Mouse (Mus musculus): ENCODE data around the gene Comtd1.

Comtd1 gene

GRCm38 (mm10) chr14:21848166-21849154 lies at the start of gene Comtd1:
Gene Comtd1 (minus strand): TSS chr14:21848977.
- peak; percentile 97 for DNase-seq

GRCm38 (mm10) chr14:21892341-21892659 lies 43.5 kb upstream of the Comtd1 start:
- no peak for DNase-seq

GRCm38 (mm10) chr14:21891581-21892340 lies 43.0 kb upstream of the Comtd1 start:
- DNase-seq: no peak

GRCm38 (mm10) chr14:21890430-21890829 lies 41.7 kb upstream of the Comtd1 start:
- DNase-seq: no peak

GRCm38 (mm10) chr14:21866816-21867215 lies 18.0 kb upstream of the Comtd1 start:
- DNase-seq: no peak

- no peak for DNase-seq
These were observed 17.5 kb upstream of the Comtd1 start for GRCm38 (mm10) chr14:21866291-21866690.

GRCm38 (mm10) chr14:21856886-21857285 lies 8.1 kb upstream of the Comtd1 start:
- DNase-seq: no peak

GRCm38 (mm10) chr14:21855961-21856360 lies 7.2 kb upstream of the Comtd1 start:
- DNase-seq: no peak

GRCm38 (mm10) chr14:21854271-21854670 lies 5.5 kb upstream of the Comtd1 start:
- DNase-seq: no peak

GRCm38 (mm10) chr14:21853456-21854109 lies 4.8 kb upstream of the Comtd1 start:
- DNase-seq: peak; percentile 63

GRCm38 (mm10) chr14:21851996-21852791 lies 3.4 kb upstream of the Comtd1 start:
- no peak for DNase-seq

GRCm38 (mm10) chr14:21850419-21851127 lies 1.8 kb upstream of the Comtd1 start:
- DNase-seq: no peak

GRCm38 (mm10) chr14:21849524-21850418 lies 994 bp upstream of the Comtd1 start:
- no peak for DNase-seq

- DNase-seq: peak; percentile 43
These were observed 1.2 kb downstream of the Comtd1 start for GRCm38 (mm10) chr14:21847381-21848165.

- DNase-seq: no peak
These were observed 1.9 kb downstream of the Comtd1 start for GRCm38 (mm10) chr14:21846827-21847380.

GRCm38 (mm10) chr14:21843263-21843662 lies 5.5 kb downstream of the Comtd1 start:
- DNase-seq: no peak

GRCm38 (mm10) chr14:21841819-21842592 lies 6.8 kb downstream of the Comtd1 start:
- no peak for DNase-seq

- DNase-seq: no peak
These were observed 10.3 kb downstream of the Comtd1 start for GRCm38 (mm10) chr14:21838336-21839017.

Measured in cerebellum, adult 8-10 months (tissue).